Mouse (Mus musculus) adipocyte (in vitro differentiated cells): Measurements from ENCODE around the gene Tspo2.
"Not testable (repeated sequence)": the region's sequence is repeated elsewhere in the genome, so short reads cannot be mapped to it uniquely, and the experiment has no call there.

Experiments
- DNase-seq: peaks from one replicate; pipeline ENCODE4 v3.0.0-alpha.2; 2016; ENCODE audit warnings: low spot score

Gene Tspo2

GRCm38 (mm10) chr17:48451353-48451675, at the start of gene Tspo2:
TSS of gene Tspo2 (minus strand) at chr17:48451522.
- DNase-seq: no peak

- DNase-seq: peak; percentile 5
These were observed 49.6 kb upstream of the Tspo2 start for GRCm38 (mm10) chr17:48500846-48501445.

DNA sequence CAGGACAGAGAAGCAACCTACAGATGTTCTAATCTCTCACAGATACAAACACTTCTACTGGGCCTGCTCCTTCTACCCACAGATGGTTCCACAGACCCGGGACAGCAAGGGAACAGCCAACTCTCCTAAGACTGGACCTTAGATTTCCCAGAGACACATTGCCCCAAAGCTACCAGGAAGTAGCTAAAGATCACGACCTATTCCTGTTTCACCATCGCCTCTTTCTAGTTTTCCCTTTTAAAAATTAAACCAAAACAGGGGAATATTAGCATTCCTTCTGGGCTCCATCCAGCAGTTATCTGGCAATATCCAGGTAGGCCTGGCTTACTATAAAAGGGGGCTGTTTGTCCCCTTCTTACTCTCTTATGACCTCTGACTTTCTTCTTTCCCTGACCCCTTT, 46.7 kb upstream of the Tspo2 start:
- DNase-seq: no peak

DNA sequence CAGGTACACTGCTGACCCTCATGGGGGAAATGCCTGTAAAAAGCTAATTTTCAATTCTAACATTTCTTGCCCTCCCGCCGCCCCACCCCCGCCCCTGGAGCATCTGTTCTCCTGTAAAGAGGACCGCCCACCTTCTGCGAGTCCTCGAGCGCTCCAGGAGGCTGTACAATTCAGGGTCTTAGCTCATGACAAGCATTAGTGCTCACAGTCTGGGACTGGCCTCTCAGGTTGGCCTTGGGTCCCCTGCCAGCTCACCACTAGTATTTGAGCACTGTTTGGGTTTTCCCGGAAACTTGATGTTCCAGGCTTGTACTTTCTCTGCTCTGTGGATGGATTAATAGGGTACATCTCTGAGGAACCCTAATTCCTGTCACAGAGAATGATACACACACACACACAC, 42.7 kb upstream of the Tspo2 start:
- no peak for DNase-seq

GRCm38 (mm10) chr17:48493582-48493981, 42.3 kb upstream of the Tspo2 start:
- DNase-seq: no peak

- DNase-seq: no peak
These were observed 41.3 kb upstream of the Tspo2 start for GRCm38 (mm10) chr17:48492621-48493020.

GRCm38 (mm10) chr17:48489466-48489865, 38.1 kb upstream of the Tspo2 start:
- DNase-seq: no peak

GRCm38 (mm10) chr17:48484191-48484590, 32.9 kb upstream of the Tspo2 start:
- no peak for DNase-seq

GRCm38 (mm10) chr17:48483764-48484163, 32.4 kb upstream of the Tspo2 start:
- DNase-seq: no peak

GRCm38 (mm10) chr17:48479952-48480351, 28.6 kb upstream of the Tspo2 start:
- no peak for DNase-seq

DNA sequence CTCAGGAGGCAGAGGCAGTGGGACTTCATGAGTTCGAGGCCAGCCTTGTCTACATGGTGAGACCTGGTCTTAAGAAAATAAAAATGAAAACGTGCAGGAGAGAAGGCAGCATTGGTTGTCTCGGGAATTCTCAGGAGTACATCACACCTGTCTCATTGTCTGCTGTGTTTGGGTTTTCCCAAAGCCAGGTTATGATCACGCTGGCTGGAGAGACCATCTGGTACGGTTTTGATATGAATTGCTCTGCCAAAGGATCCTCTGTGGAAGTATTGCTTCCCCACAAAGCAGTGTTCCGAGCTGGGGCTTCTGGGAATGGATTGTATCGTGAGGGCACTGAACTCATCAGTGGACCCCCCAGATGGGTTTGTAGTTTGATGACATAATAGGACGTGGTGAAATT, 24.1 kb upstream of the Tspo2 start:
- no peak for DNase-seq

DNA sequence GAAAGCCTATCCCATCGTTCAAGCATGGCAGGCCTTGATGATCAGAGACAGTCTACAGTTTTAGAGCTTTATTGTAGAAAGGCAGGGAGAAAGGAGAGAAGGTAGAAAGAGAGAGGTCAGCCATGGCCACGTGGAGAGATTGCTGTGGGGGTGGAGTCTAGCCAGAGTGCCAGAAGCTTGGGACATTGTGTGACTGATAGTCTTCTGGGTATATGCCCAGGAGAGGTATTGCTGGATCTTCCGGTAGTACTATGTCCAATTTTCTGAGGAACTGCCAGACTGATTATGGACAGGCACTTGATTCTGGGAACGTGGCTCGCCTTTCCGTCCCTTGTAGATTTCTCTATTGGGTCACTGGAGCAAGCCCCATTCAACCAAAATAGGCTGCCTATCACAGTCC, 23.0 kb upstream of the Tspo2 start:
- DNase-seq: not testable (repeated sequence)

GRCm38 (mm10) chr17:48467395-48468231, 16.3 kb upstream of the Tspo2 start:
- DNase-seq: peak; percentile 58

- DNase-seq: no peak
These were observed 15.6 kb upstream of the Tspo2 start for GRCm38 (mm10) chr17:48466769-48467394.

DNA sequence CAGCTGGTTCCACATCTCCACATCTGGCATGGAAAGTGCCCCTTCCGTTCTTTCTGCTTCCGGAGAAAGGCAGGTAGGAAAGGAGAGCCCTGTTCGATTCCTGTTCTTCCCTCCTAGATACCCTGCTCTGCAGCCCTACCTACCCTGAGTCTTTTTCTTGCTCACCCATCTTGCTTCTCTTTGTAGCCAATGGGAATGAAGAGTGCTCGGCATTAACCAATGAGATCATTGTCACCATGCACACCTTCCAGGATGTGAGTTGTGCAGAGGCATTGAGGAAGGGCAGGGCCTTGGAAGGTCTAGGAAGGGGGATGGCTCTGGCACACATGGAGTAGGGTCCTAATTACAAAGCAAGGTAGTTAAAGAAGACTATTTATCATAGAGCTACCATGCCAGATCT, 12.1 kb upstream of the Tspo2 start:
- DNase-seq: no peak

GRCm38 (mm10) chr17:48462096-48462495, 10.8 kb upstream of the Tspo2 start:
- DNase-seq: no peak

DNA sequence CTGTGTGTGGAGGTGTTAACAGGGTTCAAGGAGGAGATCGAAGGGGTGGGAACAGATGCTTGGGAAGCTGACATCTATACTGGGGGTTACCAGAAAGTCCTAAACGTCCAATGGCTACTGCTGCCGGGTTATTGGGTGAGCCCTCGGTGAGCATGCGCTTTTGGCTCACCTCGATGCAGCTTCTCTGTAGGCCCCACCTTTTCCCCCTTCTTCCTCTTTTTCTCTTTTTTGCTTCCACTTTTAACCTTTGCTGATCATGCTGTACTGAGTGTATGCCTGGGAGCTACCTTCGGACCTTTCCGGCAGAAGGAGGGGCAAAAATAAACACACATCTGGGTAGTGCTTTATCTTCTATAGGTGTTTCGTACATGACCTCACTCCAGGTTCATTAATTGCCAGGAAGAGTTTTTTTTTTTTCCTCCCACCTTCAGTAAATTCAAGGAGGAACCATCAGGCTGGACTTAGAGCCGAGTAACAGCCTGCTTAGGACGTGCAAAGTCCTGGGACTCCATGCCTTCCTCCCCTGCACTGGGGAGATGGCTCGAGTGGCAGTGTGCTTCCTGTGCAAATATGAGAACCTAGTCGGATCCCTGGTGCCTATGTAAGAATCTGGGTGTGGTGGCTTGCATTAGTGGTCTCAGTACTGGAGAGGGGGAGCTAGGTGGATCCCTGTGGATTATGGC, 6.8 kb upstream of the Tspo2 start:
- no peak for DNase-seq

GRCm38 (mm10) chr17:48455955-48456354, 4.6 kb upstream of the Tspo2 start:
- DNase-seq: no peak

GRCm38 (mm10) chr17:48454688-48455087, 3.4 kb upstream of the Tspo2 start, which contains the start of gene Unc5cl:
TSS of gene Unc5cl (plus strand) at chr17:48454901.
- DNase-seq: no peak

DNA sequence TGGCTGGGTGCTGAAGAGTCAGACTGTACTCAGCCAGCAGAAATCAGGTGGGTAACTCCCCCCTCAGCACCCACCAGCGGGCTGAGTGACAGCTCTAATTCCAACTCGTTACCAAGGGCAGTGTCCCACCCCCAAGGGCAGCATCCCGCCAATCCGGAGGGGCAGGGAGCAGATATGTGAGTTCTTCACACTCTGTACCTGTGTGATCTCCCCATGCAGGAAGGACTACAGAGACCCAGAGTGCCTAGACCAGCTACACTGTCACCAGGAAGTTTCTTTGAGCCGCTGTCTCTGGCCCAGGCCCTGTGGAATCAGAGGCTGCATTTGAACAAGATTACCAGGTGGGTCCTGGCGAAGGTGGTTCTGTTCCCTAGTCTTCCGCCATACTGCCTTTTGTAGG, 2.9 kb upstream of the Tspo2 start:
- DNase-seq: no peak

- DNase-seq: no peak
These were observed 2.2 kb upstream of the Tspo2 start for GRCm38 (mm10) chr17:48453489-48453888.

- DNase-seq: no peak
These were observed 577 bp upstream of the Tspo2 start for GRCm38 (mm10) chr17:48451753-48452444.
